Mouse (Mus musculus) E14TG2a.4 (cell line): ENCODE results near the gene Rnf149.
A peak's percentile ranks its signal among the peaks of the same experiment; 100 is the strongest.

Source experiments
- H3K27me3 ChIP-seq: 2 replicates; pipeline ENCODE4 v1.6.1; 2014; ENCODE audit warnings: low read length, control low read depth; ENCODE audit not compliant: insufficient read depth
- H3K36me3 ChIP-seq: 2 replicates; pipeline ENCODE4 v1.6.1; 2014; ENCODE audit warnings: low read length, control low read depth; ENCODE audit not compliant: insufficient read depth
- H3K4me1 ChIP-seq: replicated peaks from 2 replicates; pipeline ENCODE4 v1.6.1; 2014; ENCODE audit warnings: low read depth, low read length, control low read depth
- H3K4me3 ChIP-seq: replicated peaks from 2 replicates; pipeline ENCODE4 v1.5.1; 2014; ENCODE audit warnings: mild to moderate bottlenecking, low read length
- H3K9me3 ChIP-seq: 2 replicates; pipeline ENCODE4 v1.6.1; 2014; ENCODE audit warnings: low read length, control low read depth
- CTCF ChIP-seq: conservative IDR thresholded peaks from 2 replicates; pipeline ENCODE4 v1.5.1; 2014; ENCODE audit warnings: low read length
- NANOG ChIP-seq: IDR thresholded peaks from 2 replicates; pipeline ENCODE4 v1.6.1; 2014; ENCODE audit warnings: borderline replicate concordance, low read length, mixed read lengths
- POU5F1 ChIP-seq: IDR thresholded peaks from 2 replicates; pipeline ENCODE4 v1.6.1; 2014; ENCODE audit warnings: low read length, borderline replicate concordance

The Rnf149 gene

DNA sequence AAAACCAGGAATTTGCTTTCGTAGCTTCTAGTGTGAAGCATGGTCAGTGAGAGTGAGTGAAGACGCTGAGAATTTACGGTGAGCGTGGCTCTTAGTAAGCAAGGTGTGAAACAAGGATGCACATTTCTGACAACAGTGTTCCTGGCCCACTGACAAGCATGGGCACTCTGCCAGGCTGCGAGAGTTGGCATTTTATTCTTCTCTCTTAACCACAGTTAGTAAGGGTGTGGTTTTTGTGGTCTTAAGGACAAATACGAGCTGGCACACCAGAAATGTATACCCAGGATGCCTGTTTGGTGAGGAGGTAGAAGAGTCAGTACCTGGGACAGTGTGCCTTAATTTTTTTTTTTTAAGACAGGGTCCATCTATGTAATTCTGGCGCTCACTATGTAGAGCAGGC lies 31.6 kb downstream of the Rnf149 start:
- TF ChIP-seq CTCF = no peak
- no peak for TF ChIP-seq NANOG
- TF ChIP-seq POU5F1 = no peak
- Histone ChIP-seq H3K36me3 (peaks cover 92% of the 10 kb centered on the region), H3K9me3 (no peaks in the 10 kb centered on the region), H3K4me1 (no peaks in the 10 kb centered on the region), H3K4me3 (no peak overlapping the region), H3K27me3 (no peaks in the 10 kb centered on the region)

GRCm38 (mm10) chr1:39540592-39540991 lies 36.6 kb downstream of the Rnf149 start:
- Histone ChIP-seq H3K36me3 (peaks cover 82% of the 10 kb centered on the region), H3K4me1 (peaks cover 19% of the 10 kb centered on the region), H3K4me3 (no peak overlapping the region), H3K9me3 (0 out of 2 replicates have a peak, but pooled peaks cover 3% of the 10 kb centered on the region), H3K27me3 (no peaks in the 10 kb centered on the region)
- TF ChIP-seq POU5F1 = no peak
- no peak for TF ChIP-seq NANOG
- peak; percentile 23 for TF ChIP-seq CTCF

- Histone ChIP-seq H3K36me3 (peaks cover 54% of the 10 kb centered on the region), H3K9me3 (0 out of 2 replicates have a peak, but pooled peaks cover 3% of the 10 kb centered on the region), H3K4me3 (no peak overlapping the region; the same call in 1 of the 2 replicates), H3K4me1 (peaks cover 42% of the 10 kb centered on the region), H3K27me3 (no peaks in the 10 kb centered on the region)
- TF ChIP-seq NANOG (no peak), CTCF (no peak), POU5F1 (no peak)
These were observed 39.4 kb downstream of the Rnf149 start for GRCm38 (mm10) chr1:39537631-39538380.

DNA sequence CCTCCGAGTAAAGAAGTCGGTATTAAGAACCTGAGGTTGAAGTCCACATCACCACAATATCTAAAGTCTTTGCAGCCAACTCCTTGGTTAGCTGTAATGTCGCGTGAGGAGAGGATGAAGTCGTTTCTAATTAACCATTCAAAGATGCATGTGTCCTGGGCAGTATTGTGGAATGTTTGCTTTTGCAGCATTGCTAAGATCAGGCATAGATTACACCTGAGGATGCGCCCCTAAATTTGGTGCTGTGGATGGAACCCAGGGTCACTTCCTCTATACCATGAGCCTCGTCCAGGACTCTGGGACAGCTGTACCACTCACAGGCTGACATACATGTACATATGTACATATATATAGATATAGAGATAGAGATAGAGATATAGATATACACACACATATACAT lies 40.5 kb downstream of the Rnf149 start:
- TF ChIP-seq POU5F1 = no peak
- no peak for TF ChIP-seq NANOG
- no peak for TF ChIP-seq CTCF
- Histone ChIP-seq H3K4me1 (peaks cover 50% of the 10 kb centered on the region), H3K27me3 (no peaks in the 10 kb centered on the region), H3K9me3 (0 out of 2 replicates have a peak, but pooled peaks cover 3% of the 10 kb centered on the region), H3K4me3 (peak overlapping the region; percentile 98), H3K36me3 (peaks cover 43% of the 10 kb centered on the region)

GRCm38 (mm10) chr1:39535515-39536311 lies 41.5 kb downstream of the Rnf149 start:
- TF ChIP-seq POU5F1 (no peak), CTCF (no peak), NANOG (no peak)
- peaks cover 34% of the 10 kb centered on the region for H3K36me3 ChIP-seq
- peaks cover 58% of the 10 kb centered on the region for H3K4me1 ChIP-seq
- peak overlapping the region; percentile 98 for H3K4me3 ChIP-seq
- H3K9me3 ChIP-seq = 0 out of 2 replicates have a peak, but pooled peaks cover 3% of the 10 kb centered on the region
- no peaks in the 10 kb centered on the region for H3K27me3 ChIP-seq

- peaks cover 66% of the 10 kb centered on the region for H3K4me1 ChIP-seq
- no peaks in the 10 kb centered on the region for H3K9me3 ChIP-seq
- H3K36me3 ChIP-seq = peaks cover 26% of the 10 kb centered on the region
- peak within 1 kb of the TSS; percentile 98 for H3K4me3 ChIP-seq
- H3K27me3 ChIP-seq = no peaks in the 10 kb centered on the region
- TF ChIP-seq NANOG = no peak
- no peak for TF ChIP-seq CTCF
- TF ChIP-seq POU5F1 = no peak
These were observed 42.4 kb downstream of the Rnf149 start, which contains the start of gene Cnot11 for GRCm38 (mm10) chr1:39534831-39535230. Cnot11 (plus strand) TSS chr1:39534992.

DNA sequence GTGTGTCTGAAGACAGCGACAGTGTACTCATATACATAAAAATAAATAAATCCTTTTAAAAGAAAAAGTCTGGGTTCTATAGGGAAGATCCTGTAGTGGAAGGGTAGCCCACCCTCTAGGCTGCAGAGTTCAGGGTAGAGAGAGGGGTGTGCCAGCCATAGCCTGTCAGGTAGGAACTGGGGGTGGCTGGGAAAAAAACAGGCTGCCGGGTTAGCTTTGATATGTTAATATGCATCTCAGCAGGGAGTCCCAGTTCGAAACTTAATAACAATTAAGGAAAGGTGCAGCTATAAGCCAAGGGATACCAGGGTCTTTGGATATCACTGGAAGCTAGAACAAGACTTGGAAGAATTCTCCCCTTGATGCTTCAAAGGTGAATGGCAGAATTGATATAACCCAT lies 43.3 kb downstream of the Rnf149 start:
- peaks cover 16% of the 10 kb centered on the region for H3K36me3 ChIP-seq
- H3K9me3 ChIP-seq = no peaks in the 10 kb centered on the region
- no peaks in the 10 kb centered on the region for H3K27me3 ChIP-seq
- TF ChIP-seq POU5F1 (peak; percentile 11; the same call in 1 of the 2 replicates), CTCF (no peak), NANOG (no peak)
- H3K4me3 ChIP-seq = peak overlapping the region; percentile 39; the same call in 1 of the 2 replicates
- H3K4me1 ChIP-seq = peaks cover 75% of the 10 kb centered on the region

DNA sequence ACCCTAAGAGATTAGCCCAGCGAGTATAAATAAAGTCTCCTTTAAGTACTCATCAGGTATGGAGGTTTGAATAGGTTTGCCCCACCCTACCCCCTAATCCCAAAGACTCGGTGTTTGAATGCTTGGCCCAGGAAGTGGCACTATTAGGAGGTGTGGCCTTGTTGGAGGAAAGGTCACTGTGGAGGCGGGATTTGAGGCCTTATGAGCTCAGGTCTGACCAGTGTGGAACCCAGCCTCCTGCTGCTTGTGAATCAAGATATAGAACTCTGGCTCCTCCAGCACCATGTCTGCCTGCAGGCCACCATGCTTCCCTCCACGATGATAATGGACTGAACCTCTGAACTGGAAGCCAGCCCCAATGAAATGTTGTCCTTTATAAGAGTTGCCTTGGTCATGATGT lies 46.2 kb downstream of the Rnf149 start:
- no peak overlapping the region; the same call in 1 of the 2 replicates for H3K4me3 ChIP-seq
- no peaks in the 10 kb centered on the region for H3K27me3 ChIP-seq
- TF ChIP-seq NANOG (no peak), POU5F1 (no peak), CTCF (no peak)
- no peaks in the 10 kb centered on the region for H3K36me3 ChIP-seq
- H3K9me3 ChIP-seq = no peaks in the 10 kb centered on the region
- peaks cover 83% of the 10 kb centered on the region for H3K4me1 ChIP-seq
